Comparison of ENCODE assay signal across 8 mouse cellular contexts in the genomic region with DNA sequence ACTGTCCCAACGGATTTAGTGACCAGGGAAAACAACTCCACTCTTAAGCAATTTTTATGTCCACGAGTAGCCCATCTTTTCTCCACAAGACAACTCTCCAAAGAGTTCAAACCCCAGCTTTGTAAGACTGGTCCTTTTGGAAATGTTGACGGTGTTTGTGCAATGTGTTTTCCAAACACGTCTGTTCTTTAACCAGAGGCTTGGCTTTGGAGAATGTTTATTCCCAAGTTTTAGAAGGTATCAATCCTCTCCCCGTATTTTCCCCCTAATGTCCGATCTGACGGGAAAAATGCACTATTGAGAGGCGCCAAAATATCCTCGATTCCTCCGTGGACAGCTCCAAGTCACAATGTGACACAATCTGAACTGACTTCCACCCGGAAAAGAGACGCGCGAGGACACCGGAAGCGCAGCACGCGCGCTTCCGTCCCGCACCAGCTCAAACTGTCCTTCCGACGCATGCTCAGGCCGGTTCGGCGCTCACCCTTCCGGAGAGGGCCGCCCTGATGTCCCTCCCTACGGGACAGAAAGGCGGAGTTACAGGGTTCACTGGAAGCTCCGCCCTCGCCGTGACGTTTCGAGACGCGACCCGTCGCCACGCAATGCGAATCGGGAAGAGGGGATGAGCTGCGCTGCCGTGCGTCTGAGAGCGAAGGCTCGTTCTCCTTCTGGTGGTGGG. TPM values are rescaled to one million over a fixed set of nuclear protein-coding genes. Genes with fewer than 3 reads are reported as not detected.
A peak's percentile ranks its signal among the peaks of the same experiment; 100 is the strongest.
DNase-seq lines count a peak whose midpoint lies in the region; ATAC-seq and TF ChIP-seq lines count a peak whose summit lies in the region.

Gene Usp8 (plus strand): TSS at position 570 of the 679 bp plus-strand sequence.

- peaks cover 10% of the 10 kb centered on the region for H3K4me1 ChIP-seq in G1E (ENCODE audit: insufficient read depth, low read depth, low read length)
- peaks cover 8% of the 10 kb centered on the region for H3K4me1 ChIP-seq in forebrain, embryonic 16.5 days (replicated peaks; ENCODE audit: control insufficient read depth, insufficient read depth, low read length)
- H3K4me1 ChIP-seq in lung, embryonic 14.5 days (ENCODE audit: insufficient read depth): peaks cover 2% of the 10 kb centered on the region; the same call in 1 of the 2 replicates
- H3K4me1 ChIP-seq in olfactory bulb, adult 2 months (ENCODE audit: control insufficient read depth, insufficient read depth, low read length): peaks cover 5% of the 10 kb centered on the region; the same call in 1 of the 2 replicates
- peaks cover 2% of the 10 kb centered on the region for H3K4me1 ChIP-seq in thymus, adult 2 months (replicated peaks; ENCODE audit: control insufficient read depth, insufficient read depth, low read length)

- H3K9ac ChIP-seq in forebrain, embryonic 16.5 days (replicated peaks; ENCODE audit: low read depth, low read length): peak within 1 kb of the TSS; percentile 78
- H3K9ac ChIP-seq in lung, embryonic 14.5 days: peak within 1 kb of the TSS; percentile 87

- 0 out of 2 replicates have a peak, but pooled peaks cover 2% of the 10 kb centered on the region for H3K9me3 ChIP-seq in G1E (replicated peaks)
- H3K9me3 ChIP-seq in forebrain, embryonic 16.5 days (ENCODE audit: control insufficient read depth, low read length): no peaks in the 10 kb centered on the region
- no peaks in the 10 kb centered on the region for H3K9me3 ChIP-seq in lung, embryonic 14.5 days (ENCODE audit: low read depth, low read length)

- H3K27ac ChIP-seq in forebrain, embryonic 16.5 days (ENCODE audit: low read length): peak within 1 kb of the TSS; percentile 64
- peak within 1 kb of the TSS; percentile 91 for H3K27ac ChIP-seq in layer of hippocampus, adult 2 months
- H3K27ac ChIP-seq in lung, embryonic 14.5 days (ENCODE audit: low read depth): peak within 1 kb of the TSS; percentile 85
- H3K27ac ChIP-seq in olfactory bulb, adult 2 months (ENCODE audit: insufficient read depth, low read depth, low read length): peak within 1 kb of the TSS; percentile 24
- H3K27ac ChIP-seq in thymus, adult 2 months (ENCODE audit: control insufficient read depth, insufficient read depth, low read length): no peak within 1 kb of the TSS

- ATAC-seq in G1E (ENCODE audit: extremely low read depth, insufficient number of reproducible peaks, low FRiP score, poor library complexity, severe bottlenecking): peak; percentile 99
- peak; percentile 100 for ATAC-seq in forebrain, embryonic 16.5 days
- ATAC-seq in lung, embryonic 14.5 days (ENCODE audit: insufficient read depth): peak; percentile 100

- no peak for TF ChIP-seq CTCF in G1E (IDR thresholded peaks at IDR 0.05; ENCODE audit: low read depth, low read length)
- TF ChIP-seq CTCF in layer of hippocampus, adult 2 months (conservative IDR thresholded peaks at IDR 0.05): no peak
- TF ChIP-seq CTCF in lung, embryonic 14.5 days (IDR thresholded peaks at IDR 0.05; ENCODE audit: low read depth): 0 out of 2 replicates have a peak, but pooled peaks have one; percentile 5
- no peak for TF ChIP-seq CTCF in olfactory bulb, adult 2 months (IDR thresholded peaks at IDR 0.05; ENCODE audit: insufficient read depth, low read depth, low read length)
- 0 out of 2 replicates have a peak, but pooled peaks have one; percentile 41 for TF ChIP-seq CTCF in thymus, adult 2 months (IDR thresholded peaks at IDR 0.05; ENCODE audit: borderline replicate concordance, control insufficient read depth, extremely low read depth, insufficient read depth, low read length, poor library complexity)

- peaks cover 4% of the 10 kb centered on the region; the same call in 1 of the 2 replicates for H3K27me3 ChIP-seq in G1E (ENCODE audit: insufficient read depth, low read length)
- peaks cover 8% of the 10 kb centered on the region for H3K27me3 ChIP-seq in forebrain, embryonic 16.5 days (replicated peaks; ENCODE audit: control insufficient read depth, insufficient read depth, low read length)
- no peaks in the 10 kb centered on the region for H3K27me3 ChIP-seq in lung, embryonic 14.5 days (ENCODE audit: insufficient read depth, low read length)
- H3K27me3 ChIP-seq in thymus, adult 2 months (ENCODE audit: control insufficient read depth, insufficient read depth, low read length): no peaks in the 10 kb centered on the region

- intact Hi-C loops in heart, postnatal 36 days (cut with DNase I): loop anchor here (1.0 to 5.0 kb wide), 2 partner anchors 32 to 115 kb away; no protein-coding TSS in a partner anchor

- peak; percentile 95 for TF ChIP-seq POLR2A in olfactory bulb, adult 2 months (IDR thresholded peaks at IDR 0.05; ENCODE audit: insufficient read depth, low read depth, low read length)
- TF ChIP-seq POLR2A in thymus, adult 2 months (IDR thresholded peaks at IDR 0.05; ENCODE audit: control insufficient read depth, extremely low read depth, insufficient read depth, low read length, poor library complexity): peak; percentile 88

- peaks cover 12% of the 10 kb centered on the region for H3K36me3 ChIP-seq in G1E (replicated peaks)
- H3K36me3 ChIP-seq in forebrain, embryonic 16.5 days (ENCODE audit: control insufficient read depth, insufficient read depth): no peaks in the 10 kb centered on the region
- no peaks in the 10 kb centered on the region for H3K36me3 ChIP-seq in lung, embryonic 14.5 days (ENCODE audit: insufficient read depth)
- no peaks in the 10 kb centered on the region for H3K36me3 ChIP-seq in thymus, adult 2 months (ENCODE audit: control insufficient read depth, insufficient read depth, low read length)

- WGBS in forebrain, embryonic 16.5 days: 3% methylated on average over 47 of the region's 47 CpGs
- 3% methylated on average over 47 of the region's 47 CpGs for WGBS in lung, embryonic 14.5 days
- WGBS in olfactory bulb, adult 2 months: 2% methylated on average over 47 of the region's 47 CpGs
- 2% methylated on average over 47 of the region's 47 CpGs for WGBS in thymus, adult 2 months

- peak within 1 kb of the TSS; percentile 96 for H3K4me3 ChIP-seq in G1E (ENCODE audit: low read depth, low read length)
- peak within 1 kb of the TSS; percentile 65 for H3K4me3 ChIP-seq in forebrain, embryonic 16.5 days (replicated peaks; ENCODE audit: low read length)
- H3K4me3 ChIP-seq in layer of hippocampus, adult 2 months: peak within 1 kb of the TSS; percentile 87
- H3K4me3 ChIP-seq in lung, embryonic 14.5 days (ENCODE audit: low read depth, low read length): peak within 1 kb of the TSS; percentile 83
- H3K4me3 ChIP-seq in olfactory bulb, adult 2 months (ENCODE audit: insufficient read depth, low read depth, low read length): peak within 1 kb of the TSS; percentile 66
- peak within 1 kb of the TSS; percentile 64 for H3K4me3 ChIP-seq in thymus, adult 2 months (ENCODE audit: control insufficient read depth, insufficient read depth, low read length)

- H3K4me2 ChIP-seq in forebrain, embryonic 16.5 days (ENCODE audit: low read length): peak within 1 kb of the TSS; percentile 58
- H3K4me2 ChIP-seq in lung, embryonic 14.5 days: peak within 1 kb of the TSS; percentile 66

- peak; percentile 91 for DNase-seq in G1E (ENCODE audit: low spot score)
- DNase-seq in cerebellum, adult 18-20 months: peak; percentile 97 to 99
- DNase-seq in heart, postnatal 36 days: peak; percentile 98
- DNase-seq in layer of hippocampus, adult 2 months (ENCODE audit: low spot score in 2 of 2): peak; percentile 98 to 99
- DNase-seq in lung, embryonic 14.5 days: peak; percentile 99
- DNase-seq in thymus, adult 2 months: peak; percentile 97

RNA-seq across cellular contexts. Expression of gene Usp8, which starts in this region (rescaled TPM):
- 72.1 and 81.5 TPM in 2 replicates for total RNA-seq in G1E (2014; fragmentation: Nextera tagmentation)
- 40.5 and 52.2 TPM in 2 replicates for total RNA-seq in G1E (2017)
- 15.5 and 19.4 TPM in 2 replicates for polyA plus RNA-seq in G1E (2012)
- 28.8 and 34.5 TPM in 2 replicates for polyA plus RNA-seq in forebrain, embryonic 16.5 days (2015; fragmentation: Nextera tagmentation; extraction: Ambion mirVana)
- 10 to 100 TPM; 28.8 to 29.1 TPM for total RNA-seq in heart, postnatal 36 days (2021)
- 10 to 100 TPM; 50.9 to 53.3 TPM for total RNA-seq in layer of hippocampus, adult 2 months (2021)
- polyA plus RNA-seq in lung, embryonic 14.5 days (2014; fragmentation: Nextera tagmentation; extraction: Ambion mirVana): 43.8 and 44.6 TPM in 2 replicates
- not detected in 2 replicates for polyA plus RNA-seq in olfactory bulb, adult 2 months (2012; ENCODE audit: insufficient read depth, insufficient read length, low replicate concordance, missing spikeins)
- polyA plus RNA-seq in thymus, adult 2 months (2012; rRNA removed): 15.0 and 16.2 TPM in 2 replicates

Comparison
In these comparisons a context has a peak if more than half of its experiments do, and no peak if none do; other contexts are left out.
1. CTCF ChIP-seq: peak in lung, embryonic 14.5 days (single experiment) and thymus, adult 2 months (single experiment); none in G1E (single experiment), layer of hippocampus, adult 2 months (single experiment) and olfactory bulb, adult 2 months (single experiment).
2. Peak in every context shown above with its lines, with median percentiles within 50 percentile points of each other: ATAC-seq, DNase-seq and H3K4me3 ChIP-seq.